Mouse (Mus musculus) intestine, embryonic 16.5 days (tissue): ENCODE measurements around the gene Cmss1. TPM values are rescaled to one million over a fixed set of nuclear protein-coding genes. Genes with fewer than 3 reads are reported as not detected.

Experiments
- ATAC-seq: fragments of 200-750 bp; cut with Nextera tagmentation; 2 replicates; pipeline ENCODE4 v1.8.0; 2017; ENCODE audit warnings: moderate TSS enrichment, moderate library complexity
- H3K27ac ChIP-seq: fragments of 300-500 bp; sonication (generic); 2 replicates; pipeline ENCODE4 v1.5.1; 2014; ENCODE audit warnings: mild to moderate bottlenecking, low read length
- H3K27me3 ChIP-seq: fragments of 300-500 bp; sonication (generic); replicated peaks from 2 replicates; pipeline ENCODE4 v1.6.1; 2014; ENCODE audit warnings: low read length, control low read depth, mixed read lengths; ENCODE audit not compliant: control insufficient read depth, insufficient read depth
- H3K36me3 ChIP-seq: fragments of 300-500 bp; sonication (generic); 2 replicates; pipeline ENCODE4 v1.6.1; 2014; ENCODE audit warnings: low read length, control low read depth; ENCODE audit not compliant: control insufficient read depth, insufficient read depth
- H3K4me1 ChIP-seq: fragments of 300-500 bp; sonication (generic); 2 replicates; pipeline ENCODE4 v1.6.1; 2014; ENCODE audit warnings: low read length, control low read depth, mixed read lengths; ENCODE audit not compliant: control insufficient read depth, insufficient read depth
- H3K4me2 ChIP-seq: fragments of 300-500 bp; sonication (generic); 2 replicates; pipeline ENCODE4 v1.6.1; 2014; ENCODE audit warnings: low read depth, low read length, control low read depth
- H3K4me3 ChIP-seq: fragments of 300-500 bp; sonication (generic); 2 replicates; pipeline ENCODE4 v1.5.1; 2014; ENCODE audit warnings: mild to moderate bottlenecking, low read length
- H3K9ac ChIP-seq: fragments of 300-500 bp; sonication (generic); 2 replicates; pipeline ENCODE4 v1.6.1; 2014; ENCODE audit warnings: low read depth, low read length
- H3K9me3 ChIP-seq: fragments of 300-500 bp; sonication (generic); 2 replicates; pipeline ENCODE4 v1.6.1; 2016; ENCODE audit warnings: low read length, control low read depth; ENCODE audit not compliant: control insufficient read depth
- WGBS: fragments of 180-500 bp; shearing (Covaris S2); extraction: QIAGEN DNeasy Blood & Tissue Kit; methylation state at CpG from one replicate; pipeline ENCODE4 v1.1.7; 2014; 5-methylcytosine and 5-hydroxymethylcytosine counted together
- polyA plus RNA-seq: library from polyadenylated mRNA; unstranded; fragments of >200 nt; fragmentation: Nextera tagmentation; extraction: Ambion mirVana; gene quantifications from 2 replicates; pipeline ENCODE4 v1.2.1, GENCODE M21; 2015

Cmss1 gene
- polyA plus RNA-seq = 35.1 and 41.4 TPM in 2 replicates

- peak within 1 kb of the TSS; percentile 49; the same call in 1 of the 2 replicates for H3K27ac ChIP-seq
- no peaks in the 10 kb centered on the region for H3K9me3 ChIP-seq
- H3K9ac ChIP-seq = peak within 1 kb of the TSS; percentile 78
- H3K4me2 ChIP-seq = peak within 1 kb of the TSS; percentile 76
- H3K4me1 ChIP-seq = peaks cover 7% of the 10 kb centered on the region; the same call in 1 of the 2 replicates
- ATAC-seq = peak; percentile 96
- H3K27me3 ChIP-seq = no peaks in the 10 kb centered on the region
- under 1% methylated on average over 64 of the region's 64 CpGs for WGBS
- H3K4me3 ChIP-seq = peak within 1 kb of the TSS; percentile 93
- no peaks in the 10 kb centered on the region for H3K36me3 ChIP-seq
These were observed at the start of gene Cmss1 for GRCm38 (mm10) chr16:57606444-57607227. Gene Cmss1 (minus strand): TSS chr16:57606864.

DNA sequence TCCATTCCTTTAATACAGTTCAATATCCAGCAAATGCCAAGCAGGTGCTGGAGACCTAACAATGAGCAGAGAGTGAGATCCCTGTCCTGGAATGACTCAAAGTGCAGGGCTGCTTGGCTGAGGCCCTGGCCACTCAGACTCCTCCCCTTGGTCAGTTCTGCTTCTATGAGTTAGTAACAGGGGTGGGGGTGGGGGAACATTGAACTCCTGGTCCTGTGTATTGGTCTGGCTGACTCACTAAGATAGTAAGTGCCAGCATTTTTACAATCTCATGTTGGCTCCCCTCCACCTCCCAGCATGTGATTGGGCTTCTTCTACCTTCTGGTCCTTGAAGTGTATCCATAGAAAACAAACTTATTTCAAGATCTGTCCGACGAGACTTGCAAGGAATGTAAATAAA is 43.2 kb upstream of the Cmss1 start:
- H3K4me3 ChIP-seq = no peak overlapping the region
- 22% methylated on average over 2 of the region's 2 CpGs for WGBS
- no peak for ATAC-seq
- no peaks in the 10 kb centered on the region for H3K9me3 ChIP-seq
- H3K4me1 ChIP-seq = no peaks in the 10 kb centered on the region
- no peaks in the 10 kb centered on the region for H3K27me3 ChIP-seq
- no peaks in the 10 kb centered on the region for H3K36me3 ChIP-seq
- no peak overlapping the region for H3K9ac ChIP-seq
- H3K27ac ChIP-seq = no peak overlapping the region
- no peak overlapping the region for H3K4me2 ChIP-seq

DNA sequence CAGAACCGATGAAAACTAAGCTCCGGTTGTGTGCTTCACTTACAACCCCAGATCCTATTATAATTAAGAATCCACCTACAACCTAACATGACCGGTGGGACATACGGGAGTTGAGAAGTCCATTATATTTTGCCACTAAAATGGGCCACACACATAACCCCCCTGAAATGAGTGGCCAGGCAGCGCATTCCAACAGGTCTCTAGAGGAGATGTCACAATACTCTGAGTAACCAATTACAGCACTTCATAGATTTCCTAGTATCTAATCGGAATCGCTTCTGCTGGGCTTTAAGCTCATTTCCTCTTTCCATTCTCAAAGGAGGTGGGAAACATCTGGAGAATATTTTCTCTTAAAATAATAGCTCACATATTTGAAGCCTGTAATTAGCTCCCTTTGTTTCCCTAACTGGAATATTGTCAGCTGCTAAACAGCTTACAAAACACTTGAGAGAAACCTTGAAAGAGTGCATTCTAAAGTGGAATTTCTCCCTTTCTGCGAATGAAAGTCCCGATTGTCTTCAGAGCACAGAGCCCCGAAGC is 34.8 kb upstream of the Cmss1 start:
- no peaks in the 10 kb centered on the region for H3K9me3 ChIP-seq
- H3K4me1 ChIP-seq = no peaks in the 10 kb centered on the region
- no peak overlapping the region for H3K4me2 ChIP-seq
- WGBS = 80% methylated on average over 10 of the region's 10 CpGs
- ATAC-seq = no peak
- H3K36me3 ChIP-seq = no peaks in the 10 kb centered on the region
- no peak overlapping the region for H3K4me3 ChIP-seq
- no peak overlapping the region for H3K9ac ChIP-seq
- no peaks in the 10 kb centered on the region; the same call in 1 of the 2 replicates for H3K27me3 ChIP-seq
- H3K27ac ChIP-seq = no peak overlapping the region

- H3K4me1 ChIP-seq = no peaks in the 10 kb centered on the region
- H3K4me3 ChIP-seq = no peak overlapping the region
- H3K4me2 ChIP-seq = no peak overlapping the region
- no peaks in the 10 kb centered on the region for H3K9me3 ChIP-seq
- H3K27me3 ChIP-seq = no peaks in the 10 kb centered on the region; the same call in 1 of the 2 replicates
- 41% methylated on average over 5 of the region's 5 CpGs for WGBS
- no peak overlapping the region for H3K27ac ChIP-seq
- ATAC-seq = no peak
- H3K9ac ChIP-seq = no peak overlapping the region
- no peaks in the 10 kb centered on the region for H3K36me3 ChIP-seq
These were observed 28.1 kb upstream of the Cmss1 start for GRCm38 (mm10) chr16:57634766-57635165.

GRCm38 (mm10) chr16:57634191-57634590 is 27.5 kb upstream of the Cmss1 start:
- Histone ChIP-seq H3K27me3 (no peaks in the 10 kb centered on the region; the same call in 1 of the 2 replicates), H3K4me1 (no peaks in the 10 kb centered on the region), H3K4me2 (no peak overlapping the region), H3K27ac (no peak overlapping the region), H3K4me3 (no peak overlapping the region), H3K9ac (no peak overlapping the region), H3K9me3 (no peaks in the 10 kb centered on the region), H3K36me3 (no peaks in the 10 kb centered on the region)
- 10% methylated on average over 6 of the region's 6 CpGs for WGBS
- ATAC-seq = peak; percentile 81

GRCm38 (mm10) chr16:57611768-57612167 is 5.1 kb upstream of the Cmss1 start:
- ATAC-seq = no peak
- 10% methylated on average over 1 of the region's 1 CpGs for WGBS

DNA sequence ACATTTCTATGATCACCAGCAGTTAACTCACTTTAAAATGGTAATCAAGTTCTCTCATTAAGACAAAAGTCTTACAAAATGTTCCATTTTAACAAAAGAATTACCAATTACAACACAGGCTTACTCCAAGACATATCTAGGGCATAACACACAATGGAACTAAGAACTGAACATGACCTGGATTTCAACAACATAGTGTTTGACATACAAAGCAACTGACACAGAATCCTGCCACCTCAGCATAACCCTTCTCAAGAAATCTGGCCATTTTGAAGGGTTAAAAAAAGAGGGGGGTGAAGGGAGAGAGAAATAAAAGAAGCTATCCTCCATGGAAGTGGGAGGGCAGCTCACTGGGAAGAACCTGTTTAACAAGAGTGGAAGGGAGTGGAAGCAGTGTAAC is 5.6 kb downstream of the Cmss1 start:
- Histone ChIP-seq H3K4me1 (peaks cover 4% of the 10 kb centered on the region; the same call in 1 of the 2 replicates), H3K36me3 (no peaks in the 10 kb centered on the region), H3K9ac (no peak overlapping the region), H3K9me3 (no peaks in the 10 kb centered on the region; the same call in 1 of the 2 replicates), H3K27me3 (no peaks in the 10 kb centered on the region), H3K4me2 (no peak overlapping the region), H3K4me3 (no peak overlapping the region), H3K27ac (no peak overlapping the region)
- no peak for ATAC-seq

More at GRCm38 (mm10) chr16:57611768-57612167, 5.1 kb upstream of the Cmss1 start:
- H3K4me1 ChIP-seq = 0 out of 2 replicates have a peak, but pooled peaks cover 4% of the 10 kb centered on the region
- no peaks in the 10 kb centered on the region for H3K27me3 ChIP-seq
- H3K9me3 ChIP-seq = no peaks in the 10 kb centered on the region
- no peak overlapping the region for H3K9ac ChIP-seq
- H3K27ac ChIP-seq = no peak overlapping the region
- H3K36me3 ChIP-seq = no peaks in the 10 kb centered on the region
- H3K4me2 ChIP-seq = no peak overlapping the region
- H3K4me3 ChIP-seq = no peak overlapping the region

DNA sequence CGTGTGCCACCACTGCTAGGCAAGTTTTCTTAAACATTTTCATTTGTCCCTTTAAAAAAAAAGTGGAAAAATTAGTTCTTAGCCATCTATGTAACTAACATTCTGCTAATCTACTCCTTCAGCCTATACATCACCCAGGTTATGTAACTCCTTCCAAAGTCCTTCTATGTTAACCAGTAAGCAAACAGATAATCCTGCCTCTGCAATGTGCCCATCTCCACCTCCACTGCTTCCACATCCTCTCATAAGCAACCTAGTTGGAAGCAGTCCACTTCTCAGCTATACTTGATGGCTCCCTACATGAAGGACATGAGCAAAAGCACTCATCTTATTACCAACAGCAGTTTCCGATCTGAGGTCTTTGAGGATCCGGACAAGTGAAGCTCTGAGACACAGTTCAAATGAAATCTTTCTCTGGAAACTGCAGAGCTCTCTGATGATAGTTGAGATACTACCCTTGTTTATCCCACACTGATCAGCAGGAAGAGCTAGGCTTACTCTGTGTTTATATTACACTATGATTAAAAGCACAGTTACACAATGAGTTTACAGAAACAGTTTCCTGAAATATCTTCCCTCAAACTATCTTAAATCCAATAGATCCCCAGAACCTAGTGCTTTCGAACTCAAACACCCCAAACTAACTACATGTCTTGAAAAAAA is 9.2 kb downstream of the Cmss1 start:
- no peaks in the 10 kb centered on the region for H3K27me3 ChIP-seq
- no peak overlapping the region for H3K9ac ChIP-seq
- ATAC-seq = no peak
- no peaks in the 10 kb centered on the region for H3K36me3 ChIP-seq
- H3K9me3 ChIP-seq = no peaks in the 10 kb centered on the region; the same call in 1 of the 2 replicates
- no peak overlapping the region for H3K4me2 ChIP-seq
- no peak overlapping the region for H3K27ac ChIP-seq
- H3K4me1 ChIP-seq = no peaks in the 10 kb centered on the region
- 71% methylated on average over 4 of the region's 4 CpGs for WGBS
- H3K4me3 ChIP-seq = no peak overlapping the region

- whole genome bisulfite sequencing = 29% methylated on average over 7 of the region's 7 CpGs
These were observed 13.1 kb downstream of the Cmss1 start for GRCm38 (mm10) chr16:57593422-57594157.

More at GRCm38 (mm10) chr16:57593422-57594157, 13.1 kb downstream of the Cmss1 start:
- no peak overlapping the region for H3K9ac ChIP-seq
- no peaks in the 10 kb centered on the region for H3K27me3 ChIP-seq
- H3K4me1 ChIP-seq = no peaks in the 10 kb centered on the region
- H3K4me2 ChIP-seq = no peak overlapping the region
- no peak overlapping the region for H3K4me3 ChIP-seq
- no peak overlapping the region for H3K27ac ChIP-seq
- ATAC-seq = peak; percentile 58; the same call in 1 of the 2 replicates
- H3K9me3 ChIP-seq = no peaks in the 10 kb centered on the region
- H3K36me3 ChIP-seq = no peaks in the 10 kb centered on the region
